Mouse (Mus musculus): ENCODE measurements at regions not wholly inside any gene's neighbourhood (a gene's known extent, or its start where the extent isn't known, plus 50 kb on each side); places are given as distances from the start of the nearest gene placed in this dataset.

DNA sequence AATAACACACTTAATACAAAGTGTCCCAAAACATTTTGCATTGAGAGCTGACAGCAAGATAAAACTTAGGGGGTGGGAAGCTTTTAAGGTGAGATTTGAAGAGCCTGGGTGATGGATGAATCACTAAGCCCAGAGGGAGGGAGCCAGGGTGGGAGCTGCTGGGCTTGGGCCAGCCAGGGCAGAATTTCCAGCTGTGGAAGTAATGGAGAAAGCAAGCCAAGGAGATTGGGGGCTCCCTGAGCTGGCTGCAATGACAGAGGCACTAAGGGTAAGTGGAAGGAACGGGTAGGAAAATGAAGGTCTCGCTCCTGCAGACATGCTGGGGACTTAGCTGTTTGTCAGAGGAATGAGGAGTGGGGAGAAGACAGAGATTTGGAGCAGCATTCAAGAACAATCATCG, 81.2 kb downstream of the Cdca7 start:
- Histone ChIP-seq H3K27ac (ENCODE audit: low read depth, low read length) (0 out of 2 replicates have a peak overlapping the region, but pooled peaks have one; percentile 24), H3K4me1 (ENCODE audit: control insufficient read depth, insufficient read depth, low read length) (peaks cover 11% of the 10 kb centered on the region), H3K4me3 (ENCODE audit: low read length) (no peak overlapping the region), H3K9ac (ENCODE audit: low read depth, low read length) (no peak overlapping the region), H3K9me3 (ENCODE audit: control insufficient read depth, low read length) (no peaks in the 10 kb centered on the region), H3K4me2 (replicated peaks; ENCODE audit: low read depth, low read length) (no peak overlapping the region), H3K27me3 (ENCODE audit: control insufficient read depth, insufficient read depth, low read length) (no peaks in the 10 kb centered on the region), H3K36me3 (ENCODE audit: control insufficient read depth, insufficient read depth, low read length) (no peaks in the 10 kb centered on the region)
- no peak for ATAC-seq (ENCODE audit: low FRiP score, low TSS enrichment)
- WGBS = 38% methylated on average over 3 of the region's 3 CpGs

DNA sequence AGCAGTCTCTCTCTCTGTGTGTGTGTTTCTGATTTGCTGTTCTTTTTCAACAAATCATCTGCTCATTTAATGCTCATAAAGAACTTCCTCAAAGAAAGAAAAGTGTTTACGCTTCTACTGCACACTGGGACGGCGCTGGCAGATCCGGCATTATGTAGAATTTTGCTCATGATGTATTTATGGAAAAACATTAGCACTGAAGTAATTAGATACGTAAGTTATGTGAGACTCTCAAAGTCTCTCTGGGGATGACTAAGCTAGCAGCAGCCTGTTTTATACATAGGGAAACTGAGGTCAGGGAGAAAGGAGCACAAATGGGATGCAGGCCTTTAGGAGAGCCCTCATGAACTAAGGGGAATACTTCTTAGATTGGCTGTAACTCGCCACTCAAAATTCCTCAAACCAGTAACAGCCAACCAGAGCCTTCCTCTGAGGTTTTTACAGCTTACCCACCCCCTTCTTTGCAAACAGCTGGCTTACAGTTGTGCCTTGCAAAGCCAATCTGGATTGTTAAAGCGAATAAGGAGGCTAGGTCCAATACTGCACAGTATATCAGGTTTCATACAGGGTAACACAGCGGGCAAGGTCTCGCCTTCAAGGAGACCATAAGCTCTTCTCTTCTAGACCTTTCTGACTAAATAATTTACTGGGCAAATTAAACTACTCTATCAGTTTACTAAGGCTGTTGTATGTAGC, 81.8 kb downstream of the Cdca7 start:
- WGBS = 44% methylated on average over 9 of the region's 9 CpGs
- ATAC-seq (ENCODE audit: low FRiP score, low TSS enrichment) = peak; percentile 84

DNA sequence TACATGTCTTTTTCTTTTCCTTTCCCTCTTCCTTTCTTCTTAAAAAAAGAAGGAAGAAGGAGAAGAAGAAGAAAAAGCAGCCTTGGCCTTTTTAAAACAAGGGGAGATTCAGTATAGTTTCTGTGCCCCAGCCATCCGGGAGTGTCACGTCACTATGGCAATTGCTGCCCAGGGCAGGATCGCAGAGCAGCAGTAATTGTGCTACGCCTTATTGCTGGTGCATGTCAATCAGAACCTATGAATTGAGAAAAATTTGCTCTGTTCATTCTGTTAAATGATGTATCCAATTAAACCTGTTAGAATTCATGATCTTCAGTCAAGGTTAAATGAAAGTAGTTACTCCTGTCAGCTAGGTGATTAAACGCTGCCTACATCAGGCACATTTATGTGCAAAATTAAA, 85.4 kb downstream of the Cdca7 start:
- WGBS = 74% methylated on average over 5 of the region's 5 CpGs
- H3K27me3 ChIP-seq (ENCODE audit: control insufficient read depth, insufficient read depth, low read length) = no peaks in the 10 kb centered on the region
- no peak overlapping the region for H3K9ac ChIP-seq (ENCODE audit: low read depth, low read length)
- H3K36me3 ChIP-seq (ENCODE audit: control insufficient read depth, insufficient read depth, low read length) = no peaks in the 10 kb centered on the region
- ATAC-seq (ENCODE audit: low FRiP score, low TSS enrichment) = no peak
- no peak overlapping the region for H3K4me3 ChIP-seq (ENCODE audit: low read length)
- no peaks in the 10 kb centered on the region for H3K9me3 ChIP-seq (ENCODE audit: control insufficient read depth, low read length)
- H3K4me2 ChIP-seq (replicated peaks; ENCODE audit: low read depth, low read length) = no peak overlapping the region
- no peak overlapping the region for H3K27ac ChIP-seq (ENCODE audit: low read depth, low read length)
- peaks cover 11% of the 10 kb centered on the region for H3K4me1 ChIP-seq (ENCODE audit: control insufficient read depth, insufficient read depth, low read length)

More for the DNA sequence above, 81.8 kb downstream of the Cdca7 start:
- Histone ChIP-seq H3K9ac (ENCODE audit: low read depth, low read length) (no peak overlapping the region), H3K27me3 (ENCODE audit: control insufficient read depth, insufficient read depth, low read length) (no peaks in the 10 kb centered on the region), H3K4me1 (ENCODE audit: control insufficient read depth, insufficient read depth, low read length) (peaks cover 11% of the 10 kb centered on the region), H3K4me2 (replicated peaks; ENCODE audit: low read depth, low read length) (no peak overlapping the region), H3K4me3 (ENCODE audit: low read length) (no peak overlapping the region), H3K9me3 (ENCODE audit: control insufficient read depth, low read length) (no peaks in the 10 kb centered on the region), H3K27ac (ENCODE audit: low read depth, low read length) (0 out of 2 replicates have a peak overlapping the region, but pooled peaks have one; percentile 24), H3K36me3 (ENCODE audit: control insufficient read depth, insufficient read depth, low read length) (no peaks in the 10 kb centered on the region)

DNA sequence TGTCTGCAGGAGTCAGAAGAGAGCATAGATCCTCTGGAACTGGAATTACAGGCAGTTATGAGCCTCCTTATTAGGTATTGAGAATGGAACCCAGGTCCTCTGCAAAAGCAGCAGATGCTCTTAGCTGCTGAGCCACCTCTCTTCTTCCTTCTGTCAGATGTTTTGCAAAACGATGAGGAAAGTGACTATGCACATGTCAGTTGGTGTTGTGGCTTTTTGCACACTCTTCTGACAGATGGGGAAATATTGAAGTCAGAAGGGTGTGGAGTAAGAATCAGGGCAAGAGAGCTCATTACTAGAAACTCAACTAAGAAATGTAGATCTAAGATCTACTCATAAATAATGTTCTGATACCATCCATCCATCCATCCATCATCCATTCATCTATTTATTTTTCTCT, 102.4 kb downstream of the Cdca7 start:
- Histone ChIP-seq H3K9ac (ENCODE audit: low read depth, low read length) (no peak overlapping the region), H3K4me3 (ENCODE audit: low read length) (no peak overlapping the region), H3K27ac (ENCODE audit: low read depth, low read length) (no peak overlapping the region), H3K4me2 (replicated peaks; ENCODE audit: low read depth, low read length) (no peak overlapping the region), H3K4me1 (ENCODE audit: control insufficient read depth, insufficient read depth, low read length) (no peaks in the 10 kb centered on the region), H3K9me3 (ENCODE audit: control insufficient read depth, low read length) (no peaks in the 10 kb centered on the region), H3K27me3 (ENCODE audit: control insufficient read depth, insufficient read depth, low read length) (no peaks in the 10 kb centered on the region), H3K36me3 (ENCODE audit: control insufficient read depth, insufficient read depth, low read length) (no peaks in the 10 kb centered on the region)
- ATAC-seq (ENCODE audit: low FRiP score, low TSS enrichment) = no peak
- WGBS = 74% methylated on average over 1 of the region's 1 CpGs

DNA sequence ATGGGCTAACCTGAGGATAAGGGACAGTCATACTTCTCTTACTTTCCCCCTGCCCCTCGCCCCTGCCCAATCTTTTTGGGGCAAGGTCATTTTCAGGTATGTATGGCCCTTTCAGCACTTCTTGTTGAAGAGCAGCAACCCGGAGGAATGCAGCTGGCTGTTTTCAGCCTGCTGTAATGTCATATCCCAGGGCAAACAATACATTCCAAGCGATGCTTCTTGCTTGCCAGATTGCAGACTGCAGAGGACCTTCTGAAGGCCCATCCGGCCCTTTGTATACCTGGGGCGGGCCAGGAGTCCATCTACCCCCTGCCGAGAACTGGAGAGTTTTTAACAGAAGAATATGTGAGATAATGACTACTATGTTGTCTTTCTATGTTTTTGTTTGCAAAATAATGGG, 105.2 kb downstream of the Cdca7 start:
- Histone ChIP-seq H3K4me2 (replicated peaks; ENCODE audit: low read depth, low read length) (no peak overlapping the region), H3K36me3 (ENCODE audit: control insufficient read depth, insufficient read depth, low read length) (no peaks in the 10 kb centered on the region), H3K9me3 (ENCODE audit: control insufficient read depth, low read length) (peaks cover 4% of the 10 kb centered on the region; the same call in 1 of the 2 replicates), H3K4me3 (ENCODE audit: low read length) (no peak overlapping the region), H3K27me3 (ENCODE audit: control insufficient read depth, insufficient read depth, low read length) (no peaks in the 10 kb centered on the region), H3K4me1 (ENCODE audit: control insufficient read depth, insufficient read depth, low read length) (no peaks in the 10 kb centered on the region), H3K9ac (ENCODE audit: low read depth, low read length) (no peak overlapping the region), H3K27ac (ENCODE audit: low read depth, low read length) (no peak overlapping the region)
- 82% methylated on average over 6 of the region's 6 CpGs for WGBS
- no peak for ATAC-seq (ENCODE audit: low FRiP score, low TSS enrichment)

DNA sequence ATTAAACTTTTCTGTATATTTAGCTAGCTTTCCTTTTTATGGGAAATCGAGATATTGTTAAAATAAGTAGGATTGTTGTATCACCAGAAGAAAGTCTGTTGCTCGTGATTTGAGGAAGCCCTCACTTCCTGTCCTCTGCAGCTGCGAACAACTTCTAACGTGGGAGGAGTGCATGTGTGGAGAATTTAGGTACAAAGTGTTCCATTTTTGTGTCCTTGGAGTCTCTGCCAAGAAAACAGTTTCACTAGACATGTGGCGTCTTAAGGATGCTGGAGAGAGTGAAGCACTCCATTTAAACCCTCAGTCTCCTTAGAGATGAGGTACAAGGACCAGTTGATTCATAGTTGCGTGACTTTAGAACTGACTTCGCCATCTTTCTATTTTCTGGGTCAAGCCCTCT, 112.9 kb downstream of the Cdca7 start:
- no peaks in the 10 kb centered on the region for H3K36me3 ChIP-seq (ENCODE audit: control insufficient read depth, insufficient read depth, low read length)
- no peaks in the 10 kb centered on the region for H3K27me3 ChIP-seq (ENCODE audit: control insufficient read depth, insufficient read depth, low read length)
- H3K4me3 ChIP-seq (ENCODE audit: low read length) = no peak overlapping the region
- no peak overlapping the region for H3K9ac ChIP-seq (ENCODE audit: low read depth, low read length)
- no peak overlapping the region for H3K27ac ChIP-seq (ENCODE audit: low read depth, low read length)
- peaks cover 4% of the 10 kb centered on the region; the same call in 1 of the 2 replicates for H3K9me3 ChIP-seq (ENCODE audit: control insufficient read depth, low read length)
- ATAC-seq (ENCODE audit: low FRiP score, low TSS enrichment) = no peak
- WGBS = 73% methylated on average over 7 of the region's 7 CpGs
- 0 out of 2 replicates have a peak, but pooled peaks cover 4% of the 10 kb centered on the region for H3K4me1 ChIP-seq (ENCODE audit: control insufficient read depth, insufficient read depth, low read length)
- H3K4me2 ChIP-seq (replicated peaks; ENCODE audit: low read depth, low read length) = no peak overlapping the region

DNA sequence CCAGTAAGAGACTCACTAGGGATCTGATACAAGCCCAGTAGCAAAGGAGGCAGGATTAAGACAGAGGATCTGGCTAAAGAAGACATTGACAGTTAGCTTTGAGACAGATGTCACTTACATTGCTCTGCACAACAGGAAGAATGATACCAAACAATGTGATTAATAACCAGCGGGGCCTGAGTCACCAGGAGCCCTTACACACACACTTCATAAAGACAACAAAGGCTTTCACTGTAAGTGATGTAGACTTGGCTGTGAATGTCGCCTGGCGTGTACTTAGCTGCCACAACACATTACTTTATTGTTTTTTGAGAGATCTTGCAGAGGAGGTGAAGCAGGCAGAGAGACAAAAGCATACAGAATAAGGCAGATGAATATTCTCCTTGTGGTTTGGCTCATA, 116.1 kb downstream of the Cdca7 start:
- ATAC-seq (ENCODE audit: low FRiP score, low TSS enrichment) = no peak

DNA sequence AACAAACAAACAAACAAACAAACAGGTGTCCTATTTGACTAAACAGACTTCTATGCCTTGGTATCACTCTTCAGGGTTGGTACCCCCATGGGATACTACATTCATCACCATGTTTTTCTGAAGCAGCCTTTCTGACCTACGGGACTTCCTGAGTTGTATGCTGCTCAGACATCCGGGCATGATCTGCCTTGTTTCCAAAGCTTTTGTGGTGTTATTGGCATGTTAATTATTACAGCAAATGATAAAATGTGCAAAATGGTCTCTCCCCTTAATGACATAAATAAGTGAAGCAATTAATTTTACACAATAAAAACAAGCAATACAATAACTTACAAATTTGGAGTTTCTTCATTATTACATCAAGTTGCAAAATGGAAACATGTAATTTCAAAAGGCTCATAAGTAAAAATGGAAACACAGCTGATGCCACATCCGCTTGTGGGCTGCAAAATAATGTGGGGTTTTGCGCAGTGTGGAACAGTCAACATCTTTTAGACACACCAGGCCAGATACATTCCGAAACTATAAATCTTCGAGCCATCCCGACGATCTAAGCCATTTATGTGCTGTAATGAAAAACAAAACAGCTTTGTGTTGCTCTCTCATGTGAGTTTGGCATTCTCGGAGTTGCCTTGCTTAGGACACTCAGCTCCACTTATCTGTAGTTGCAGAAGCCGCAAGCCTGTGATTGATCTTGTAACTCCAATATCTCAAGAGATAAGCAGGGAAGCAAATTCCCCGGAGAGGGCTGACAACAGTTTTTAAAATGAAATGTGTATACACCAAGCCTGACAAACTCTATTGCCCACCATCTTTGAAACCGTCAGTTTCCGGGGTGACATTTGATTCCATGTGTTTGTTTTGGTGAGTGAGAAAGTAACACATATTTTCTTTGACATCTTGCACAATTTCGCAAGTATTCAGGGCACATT, 121.3 kb downstream of the Cdca7 start:
- H3K36me3 ChIP-seq (ENCODE audit: control insufficient read depth, insufficient read depth, low read length) = no peaks in the 10 kb centered on the region
- 68% methylated on average over 14 of the region's 14 CpGs for WGBS
- no peak for ATAC-seq (ENCODE audit: low FRiP score, low TSS enrichment)

More for the DNA sequence above, 116.1 kb downstream of the Cdca7 start:
- 55% methylated on average over 3 of the region's 3 CpGs for WGBS
- Histone ChIP-seq H3K27me3 (ENCODE audit: control insufficient read depth, insufficient read depth, low read length) (no peaks in the 10 kb centered on the region), H3K4me2 (replicated peaks; ENCODE audit: low read depth, low read length) (no peak overlapping the region), H3K36me3 (ENCODE audit: control insufficient read depth, insufficient read depth, low read length) (no peaks in the 10 kb centered on the region), H3K27ac (ENCODE audit: low read depth, low read length) (no peak overlapping the region), H3K9me3 (ENCODE audit: control insufficient read depth, low read length) (no peaks in the 10 kb centered on the region), H3K4me3 (ENCODE audit: low read length) (no peak overlapping the region), H3K4me1 (ENCODE audit: control insufficient read depth, insufficient read depth, low read length) (0 out of 2 replicates have a peak, but pooled peaks cover 4% of the 10 kb centered on the region), H3K9ac (ENCODE audit: low read depth, low read length) (no peak overlapping the region)

DNA sequence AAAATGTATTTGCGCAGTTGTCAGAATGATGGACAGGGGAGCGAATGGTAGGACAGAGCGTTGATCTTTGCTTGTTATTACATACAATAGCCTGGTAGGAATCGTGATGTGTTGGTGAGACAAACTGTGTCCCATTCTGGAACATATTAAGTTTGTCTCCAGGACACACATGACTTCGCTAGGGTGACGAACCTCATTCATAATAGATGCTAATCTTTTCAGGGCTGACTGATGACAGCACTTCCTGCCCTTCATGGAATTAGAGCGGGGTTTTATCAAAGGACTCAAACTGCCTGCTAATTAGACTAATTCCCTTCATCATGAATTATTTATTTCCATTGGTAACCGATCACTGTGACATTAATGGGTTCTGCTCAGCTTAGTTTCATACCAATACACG, 122.0 kb downstream of the Cdca7 start:
- H3K9me3 ChIP-seq (ENCODE audit: control insufficient read depth, low read length) = no peaks in the 10 kb centered on the region
- ATAC-seq (ENCODE audit: low FRiP score, low TSS enrichment) = no peak
- H3K4me2 ChIP-seq (replicated peaks; ENCODE audit: low read depth, low read length) = no peak overlapping the region
- no peaks in the 10 kb centered on the region for H3K4me1 ChIP-seq (ENCODE audit: control insufficient read depth, insufficient read depth, low read length)
- H3K27ac ChIP-seq (ENCODE audit: low read depth, low read length) = no peak overlapping the region
- no peaks in the 10 kb centered on the region for H3K36me3 ChIP-seq (ENCODE audit: control insufficient read depth, insufficient read depth, low read length)
- H3K9ac ChIP-seq (ENCODE audit: low read depth, low read length) = no peak overlapping the region
- 63% methylated on average over 9 of the region's 9 CpGs for WGBS
- H3K4me3 ChIP-seq (ENCODE audit: low read length) = no peak overlapping the region
- H3K27me3 ChIP-seq (ENCODE audit: control insufficient read depth, insufficient read depth, low read length) = no peaks in the 10 kb centered on the region

More for the DNA sequence above, 121.3 kb downstream of the Cdca7 start:
- no peaks in the 10 kb centered on the region for H3K27me3 ChIP-seq (ENCODE audit: control insufficient read depth, insufficient read depth, low read length)
- no peaks in the 10 kb centered on the region for H3K4me1 ChIP-seq (ENCODE audit: control insufficient read depth, insufficient read depth, low read length)
- H3K4me3 ChIP-seq (ENCODE audit: low read length) = no peak overlapping the region
- no peak overlapping the region for H3K9ac ChIP-seq (ENCODE audit: low read depth, low read length)
- H3K4me2 ChIP-seq (replicated peaks; ENCODE audit: low read depth, low read length) = no peak overlapping the region
- no peaks in the 10 kb centered on the region for H3K9me3 ChIP-seq (ENCODE audit: control insufficient read depth, low read length)
- H3K27ac ChIP-seq (ENCODE audit: low read depth, low read length) = no peak overlapping the region

Measured in kidney, embryonic 14.5 days (tissue).